Mouse (Mus musculus) lung, adult 2 months (tissue): ENCODE results near the gene Nmral1. TPM values are rescaled to one million over a fixed set of nuclear protein-coding genes. Genes with fewer than 3 reads are reported as not detected.

Source experiments
- DNase-seq: peaks from one replicate; pipeline ENCODE4 v3.0.0; 2022
- H3K4me1 ChIP-seq: fragments of 200-500 bp; 2 replicates; pipeline ENCODE4 v1.6.1; 2011; ENCODE audit warnings: low read length; ENCODE audit not compliant: control insufficient read depth, insufficient read depth
- H3K4me3 ChIP-seq: fragments of 200-500 bp; replicated peaks from 2 replicates; pipeline ENCODE3; 2011; ENCODE audit warnings: low read depth, mild to moderate bottlenecking, control low read depth, low read length; ENCODE audit errors: extremely low read depth
- CTCF ChIP-seq: fragments of 200-500 bp; IDR thresholded peaks from 2 replicates; pipeline ENCODE4 v1.5.1; 2011; ENCODE audit warnings: mild to moderate bottlenecking, low read length, control low read depth; ENCODE audit not compliant: insufficient read depth
- POLR2A ChIP-seq: fragments of 200-500 bp; IDR thresholded peaks from 2 replicates; pipeline ENCODE4 v1.6.1; 2011; ENCODE audit warnings: low read depth, mild to moderate bottlenecking, control low read depth, low read length, borderline replicate concordance; ENCODE audit errors: extremely low read depth
- WGBS: fragments of 180-500 bp; shearing (Covaris S2); methylation state at CpG from one replicate; pipeline ENCODE4 v1.1.7; 2018; 5-methylcytosine and 5-hydroxymethylcytosine counted together
- polyA plus RNA-seq: library from polyadenylated mRNA; depleted of rRNA; stranded (reverse); fragments of >200 nt; gene quantifications from 2 replicates; pipeline ENCODE4 v1.2.3, GENCODE M21; 2012; rRNA removed

Gene Nmral1
- polyA plus RNA-seq, 1 experiment: 5.2 TPM

DNA sequence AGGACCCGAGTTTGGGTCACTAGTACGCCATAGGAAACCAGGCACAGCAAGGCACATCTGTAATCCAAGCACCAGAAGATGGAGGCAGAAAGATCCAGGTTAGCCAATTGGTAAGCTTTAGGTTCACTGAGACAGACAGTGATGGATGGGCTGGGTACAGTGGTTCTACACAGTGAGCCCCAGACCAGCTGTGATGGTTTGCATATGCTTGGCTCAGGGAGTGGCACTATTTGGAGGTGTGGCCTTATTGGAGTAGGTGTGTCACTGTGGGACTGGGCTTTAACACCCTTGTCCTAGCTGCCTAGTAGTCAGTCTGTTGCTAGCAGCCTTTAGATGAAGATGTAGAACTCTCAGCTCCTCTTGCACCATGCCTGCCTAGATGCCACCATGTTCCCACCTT, 55.4 kb downstream of the Nmral1 start:
- Histone ChIP-seq H3K4me1 (no peaks in the 10 kb centered on the region), H3K4me3 (no peak overlapping the region)
- TF ChIP-seq POLR2A (no peak), CTCF (no peak)
- no peak for DNase-seq
- WGBS: 88% methylated on average over 2 of the region's 2 CpGs

DNA sequence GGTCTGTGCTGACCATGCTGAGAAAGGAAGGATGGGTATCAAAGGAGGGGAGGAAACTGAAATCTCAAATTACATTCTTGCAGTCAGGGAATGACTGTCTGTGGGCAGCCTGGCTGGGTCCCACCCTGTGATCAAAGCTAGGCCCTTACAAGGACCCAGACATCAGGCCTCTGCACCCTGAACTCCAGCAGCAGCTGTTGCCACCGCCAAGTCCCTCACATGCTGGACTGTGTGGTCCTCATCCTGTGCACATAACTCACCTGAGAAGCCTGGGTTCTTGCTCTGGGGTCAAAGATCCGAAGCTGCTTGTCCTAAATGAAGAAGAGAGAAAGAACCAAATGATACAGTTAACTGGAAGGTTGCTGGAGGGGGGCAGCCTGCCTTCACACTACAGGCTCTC, 57.6 kb downstream of the Nmral1 start:
- Histone ChIP-seq H3K4me1 (no peaks in the 10 kb centered on the region), H3K4me3 (no peak overlapping the region)
- DNase-seq: no peak
- no peak for TF ChIP-seq POLR2A
- no peak for TF ChIP-seq CTCF
- 89% methylated on average over 2 of the region's 2 CpGs for WGBS

Other genes starting within 250 kb of the Nmral1 start
- 3.6 and 12.6 TPM in 2 replicates for gene Srl, start 177.5 kb downstream of the Nmral1 start, polyA plus RNA-seq
- gene Tfap4, start 159.5 kb downstream of the Nmral1 start, polyA plus RNA-seq: 6.0 and 6.9 TPM in 2 replicates
- 66.5 and 76.4 TPM in 2 replicates for gene Glis2, start 124.6 kb downstream of the Nmral1 start, polyA plus RNA-seq
- gene Pam16, start 94.4 kb downstream of the Nmral1 start, polyA plus RNA-seq: 8.4 and 12.3 TPM in 2 replicates
- gene Vasn, start 79.4 kb downstream of the Nmral1 start, polyA plus RNA-seq: 86.4 and 91.1 TPM in 2 replicates
- 16.1 and 21.2 TPM in 2 replicates for gene Dnaja3, start 79.4 kb downstream of the Nmral1 start, polyA plus RNA-seq
- 60.6 and 60.9 TPM in 2 replicates for gene Coro7, start 39.6 kb downstream of the Nmral1 start, polyA plus RNA-seq
- gene Hmox2, start 7.0 kb upstream of the Nmral1 start, polyA plus RNA-seq: 21.3 and 32.1 TPM in 2 replicates
- gene Cdip1, start 70.9 kb upstream of the Nmral1 start, polyA plus RNA-seq: 76.7 and 93.0 TPM in 2 replicates
- gene 4930562C15Rik, start 116.1 kb upstream of the Nmral1 start, polyA plus RNA-seq: 4.9 and 5.2 TPM in 2 replicates
- 62.1 and 69.5 TPM in 2 replicates for gene Ubald1, start 161.0 kb upstream of the Nmral1 start, polyA plus RNA-seq
- gene Mgrn1, start 166.9 kb upstream of the Nmral1 start, polyA plus RNA-seq: 124 and 140 TPM in 2 replicates
- gene Nudt16l1, start 219.4 kb upstream of the Nmral1 start, polyA plus RNA-seq: 75.8 and 79.6 TPM in 2 replicates
- 55.9 and 58.6 TPM in 2 replicates for gene Anks3, start 244.8 kb upstream of the Nmral1 start, polyA plus RNA-seq